Mouse (Mus musculus): ENCODE measurements around the gene Tmbim4.

DNA sequence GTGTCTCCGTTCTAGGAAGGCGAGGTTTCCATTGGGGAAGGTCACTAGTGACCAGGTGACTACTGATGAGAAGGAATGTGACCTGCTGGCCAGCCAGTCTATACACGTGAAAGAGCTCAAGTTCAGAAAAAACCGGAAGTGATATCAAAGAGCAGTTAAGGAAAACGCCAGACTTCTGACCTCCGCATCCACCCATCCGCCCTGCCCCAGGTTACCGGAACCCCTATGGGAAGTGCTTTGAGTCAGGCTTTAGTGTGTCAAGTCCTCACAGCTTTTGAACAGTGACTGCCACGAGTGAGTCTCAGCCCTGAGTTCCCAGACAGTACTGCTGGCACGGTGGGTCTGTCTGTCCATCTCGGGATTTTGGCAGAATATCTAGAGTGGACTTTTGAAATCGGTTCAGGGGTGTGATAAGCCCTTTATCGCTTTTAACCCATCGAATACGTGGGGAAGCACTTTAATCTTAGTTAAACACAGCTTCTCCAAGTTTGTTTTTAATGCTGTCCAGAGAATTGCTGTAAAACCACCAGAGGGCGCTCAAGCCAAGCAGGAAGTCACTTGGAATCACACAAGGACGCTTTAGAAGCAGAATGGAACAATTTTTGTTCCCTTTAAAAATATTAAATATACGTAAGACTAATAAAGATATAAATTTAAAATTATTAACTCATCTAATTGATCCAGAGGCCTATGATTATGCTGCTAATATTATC, 32.4 kb downstream of the Tmbim4 start:
- peak; percentile 80 for TF ChIP-seq CTCF (conservative IDR thresholded peaks at IDR 0.05; ENCODE audit: low read length)
- TF ChIP-seq POU5F1 (IDR thresholded peaks at IDR 0.05; ENCODE audit: borderline replicate concordance, low read length) = no peak
- no peak for TF ChIP-seq NANOG (IDR thresholded peaks at IDR 0.05; ENCODE audit: borderline replicate concordance, low read length)

All from E14TG2a.4 (cell line).